10 mouse cellular contexts compared by ENCODE assay signal in genomic region chr3:103737061-103737754, GRCm38 (mm10). TPM values are rescaled to one million over a fixed set of nuclear protein-coding genes. Genes with fewer than 3 reads are reported as not detected.
A peak's percentile ranks its signal among the peaks of the same experiment; 100 is the strongest.
DNase-seq lines count a peak whose midpoint lies in the region; ATAC-seq and TF ChIP-seq lines count a peak whose summit lies in the region.
"Had no signal": no experiment of that assay in that cellular context is flagged by ENCODE, and none has a peak within 500 bp of the region (broad histone marks: within the 10 kb centered on the region; RNA-seq: fewer than 3 reads in every experiment).

No protein-coding gene starts in this region.

- TF ChIP-seq CTCF in cortical plate, adult 2 months (IDR thresholded peaks at IDR 0.05; ENCODE audit: extremely low read depth, insufficient read depth, low read length): no peak

- DNase-seq in lung, adult 18-20 months: peak; percentile 42 to 54
- no peak for DNase-seq in lung, postnatal 25 days (ENCODE audit: low spot score)
- DNase-seq in heart, adult 8-10 months (ENCODE audit: low spot score): peak; percentile 50
- peak; percentile 16 for DNase-seq in kidney, adult 9 months
- DNase-seq in lung, postnatal 10 days: peak; percentile 72
- peak; percentile 77 for DNase-seq in testis, postnatal 10 days (ENCODE audit: low spot score)

- H3K27ac ChIP-seq in cortical plate, adult 2 months (ENCODE audit: insufficient read depth, low read length): no peak overlapping the region

- ATAC-seq in erythroblast, adult 5-6 weeks (replicated peaks; ENCODE audit: low FRiP score, poor library complexity, severe bottlenecking): no peak

- H3K4me3 ChIP-seq in cortical plate, adult 2 months (ENCODE audit: insufficient read depth, low read length): peak overlapping the region; percentile 13

- no peak for TF ChIP-seq POLR2A in cortical plate, adult 2 months (IDR thresholded peaks at IDR 0.05; ENCODE audit: extremely low read depth, insufficient read depth, low read length)

- H3K4me1 ChIP-seq in cortical plate, adult 2 months (ENCODE audit: control insufficient read depth, insufficient read depth, low read length): peaks cover 3% of the 10 kb centered on the region

RNA-seq across cellular contexts. Expression of gene Olfml3, which starts 0.6 kb away (rescaled TPM):
- polyA plus RNA-seq in cortical plate, adult 2 months (2012; rRNA removed): 14.3 and 14.5 TPM in 2 replicates
- total RNA-seq in heart, adult 8-10 months (2022): 1 to 10 TPM; 4.4 to 5.2 (median 5.0) TPM
- 1.9 and 4.0 TPM in 2 replicates for total RNA-seq in erythroblast, adult 5-6 weeks (2015; ENCODE audit: low replicate concordance)
- 1.8 and 2.2 TPM in 2 replicates for total RNA-seq in erythroblast, adult 5-6 weeks (2017; ENCODE audit: low replicate concordance)

RNA-seq across cellular contexts. Expression of gene Gm10964, which starts 2.0 kb away (rescaled TPM):
- not detected in 2 replicates for polyA plus RNA-seq in cortical plate, adult 2 months (2012; rRNA removed)
- not detected for total RNA-seq in heart, adult 8-10 months (2022)
- total RNA-seq in erythroblast, adult 5-6 weeks (2015; ENCODE audit: low replicate concordance): not detected in 2 replicates
- total RNA-seq in erythroblast, adult 5-6 weeks (2017; ENCODE audit: low replicate concordance): not detected in 2 replicates
- total RNA-seq: ES-E14; hematopoietic stem cell, adult 5-6 weeks had no signal

RNA-seq across cellular contexts. Expression of gene Hipk1, which starts 54.2 kb away (rescaled TPM):
- polyA plus RNA-seq in cortical plate, adult 2 months (2012; rRNA removed): 41.2 and 42.0 TPM in 2 replicates
- total RNA-seq in heart, adult 8-10 months (2022): 100 to 1,000 TPM in 1 of 4 experiments, 10 to 100 TPM in 3; 83.0 to 105 (median 93.9) TPM
- 491 and 663 TPM in 2 replicates for total RNA-seq in erythroblast, adult 5-6 weeks (2015; ENCODE audit: low replicate concordance)
- 744 and 752 TPM in 2 replicates for total RNA-seq in erythroblast, adult 5-6 weeks (2017; ENCODE audit: low replicate concordance)

Comparison
In these comparisons a context has a peak if more than half of its experiments do, and no peak if none do; other contexts are left out.
1. RNA of gene Hipk1, which starts 54.2 kb away (total RNA-seq): 491 to 752 TPM in erythroblast, adult 5-6 weeks; 83.0 to 105 TPM in heart, adult 8-10 months; every median in the first group is over 4 times any median in the second.